Mouse (Mus musculus) cerebellum, adult 2 months (tissue): ENCODE results near the gene Emp2.

Experiments
- CTCF ChIP-seq: fragments of 200-500 bp; IDR thresholded peaks from 2 replicates; pipeline ENCODE4 v1.5.1; 2011; ENCODE audit warnings: low read depth, mild to moderate bottlenecking, control low read depth, low read length, moderate library complexity, borderline replicate concordance; ENCODE audit not compliant: insufficient read depth
- POLR2A ChIP-seq: fragments of 200-500 bp; IDR thresholded peaks from 2 replicates; pipeline ENCODE4 v1.6.1; 2011; ENCODE audit warnings: low read length, control low read depth, borderline replicate concordance; ENCODE audit not compliant: insufficient read depth

DNA sequence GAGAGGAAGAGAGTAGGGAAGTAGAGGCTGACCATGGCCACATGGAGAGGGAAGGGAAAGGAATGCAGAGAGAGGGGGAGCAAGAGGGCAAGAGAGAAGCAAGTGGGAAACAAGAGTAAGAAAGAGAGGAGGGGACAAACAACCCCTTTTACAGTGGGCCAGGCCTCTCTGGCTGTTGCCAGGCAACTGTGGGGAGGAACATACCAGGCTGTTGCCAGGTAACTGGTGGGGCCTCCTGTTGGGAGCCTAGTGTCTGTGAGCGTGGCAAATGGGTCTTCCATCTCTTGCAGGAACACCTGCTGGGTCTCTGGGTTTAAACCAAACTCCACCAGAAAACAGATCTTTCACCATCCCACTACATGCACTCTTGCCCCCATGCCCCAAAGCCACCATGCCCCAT, 59.8 kb downstream of the Emp2 start:
- TF ChIP-seq POLR2A = no peak
- TF ChIP-seq CTCF = no peak
